Mouse (Mus musculus): Measurements from ENCODE around the gene BC025446. TPM values are rescaled to one million over a fixed set of nuclear protein-coding genes. Genes with fewer than 3 reads are reported as not detected.

BC025446 gene
- polyA plus RNA-seq, 1 experiment, result not detected

- TF ChIP-seq GATA1 (IDR thresholded peaks at IDR 0.05; ENCODE audit: low read length) (no peak), TAL1 (IDR thresholded peaks at IDR 0.05; ENCODE audit: low read length) (no peak)
- Histone ChIP-seq H3K9me3 (ENCODE audit: control insufficient read depth, low read length) (no peaks in the 10 kb centered on the region), H3K27me3 (ENCODE audit: control insufficient read depth) (no peaks in the 10 kb centered on the region), H3K4me1 (ENCODE audit: control insufficient read depth) (no peaks in the 10 kb centered on the region), H3K36me3 (ENCODE audit: control insufficient read depth) (no peaks in the 10 kb centered on the region), H3K4me3 (replicated peaks) (no peak overlapping the region)
These were observed 26.8 kb downstream of the BC025446 start for GRCm38 (mm10) chr15:75242756-75243640.

- no peaks in the 10 kb centered on the region for H3K27me3 ChIP-seq (ENCODE audit: control insufficient read depth)
- H3K36me3 ChIP-seq (ENCODE audit: control insufficient read depth), result no peaks in the 10 kb centered on the region
These were observed 38.5 kb downstream of the BC025446 start for GRCm38 (mm10) chr15:75254671-75255070.

GRCm38 (mm10) chr15:75265863-75266262, 49.7 kb downstream of the BC025446 start:
- Histone ChIP-seq H3K4me1 (ENCODE audit: control insufficient read depth) (no peaks in the 10 kb centered on the region), H3K36me3 (ENCODE audit: control insufficient read depth) (no peaks in the 10 kb centered on the region), H3K27me3 (ENCODE audit: control insufficient read depth) (no peaks in the 10 kb centered on the region), H3K9me3 (ENCODE audit: control insufficient read depth, low read length) (no peaks in the 10 kb centered on the region), H3K4me3 (replicated peaks) (no peak overlapping the region)
- TF ChIP-seq TAL1 (IDR thresholded peaks at IDR 0.05; ENCODE audit: low read length) (no peak), GATA1 (IDR thresholded peaks at IDR 0.05; ENCODE audit: low read length) (no peak)

More at GRCm38 (mm10) chr15:75254671-75255070, 38.5 kb downstream of the BC025446 start:
- Histone ChIP-seq H3K4me3 (replicated peaks) (no peak overlapping the region), H3K4me1 (ENCODE audit: control insufficient read depth) (no peaks in the 10 kb centered on the region), H3K9me3 (ENCODE audit: control insufficient read depth, low read length) (no peaks in the 10 kb centered on the region)
- no peak for TF ChIP-seq TAL1 (IDR thresholded peaks at IDR 0.05; ENCODE audit: low read length)
- TF ChIP-seq GATA1 (IDR thresholded peaks at IDR 0.05; ENCODE audit: low read length), result no peak

- H3K9me3 ChIP-seq (ENCODE audit: control insufficient read depth, low read length), result no peaks in the 10 kb centered on the region
- H3K4me3 ChIP-seq (replicated peaks), result no peak overlapping the region
- H3K4me1 ChIP-seq (ENCODE audit: control insufficient read depth), result no peaks in the 10 kb centered on the region
- H3K36me3 ChIP-seq (ENCODE audit: control insufficient read depth), result no peaks in the 10 kb centered on the region
- H3K27me3 ChIP-seq (ENCODE audit: control insufficient read depth), result no peaks in the 10 kb centered on the region
- TF ChIP-seq GATA1 (IDR thresholded peaks at IDR 0.05; ENCODE audit: low read length), result no peak
- no peak for TF ChIP-seq TAL1 (IDR thresholded peaks at IDR 0.05; ENCODE audit: low read length)
These were observed 50.5 kb downstream of the BC025446 start for GRCm38 (mm10) chr15:75266626-75267025.

- Histone ChIP-seq H3K36me3 (ENCODE audit: control insufficient read depth) (no peaks in the 10 kb centered on the region), H3K27me3 (ENCODE audit: control insufficient read depth) (no peaks in the 10 kb centered on the region), H3K4me3 (replicated peaks) (no peak within 1 kb of the TSS), H3K4me1 (ENCODE audit: control insufficient read depth) (no peaks in the 10 kb centered on the region), H3K9me3 (ENCODE audit: control insufficient read depth, low read length) (no peaks in the 10 kb centered on the region)
- TF ChIP-seq GATA1 (IDR thresholded peaks at IDR 0.05; ENCODE audit: low read length), result no peak
- no peak for TF ChIP-seq TAL1 (IDR thresholded peaks at IDR 0.05; ENCODE audit: low read length)
These were observed 51.9 kb downstream of the BC025446 start, which contains the start of gene Ly6f for GRCm38 (mm10) chr15:75268121-75268520. Gene Ly6f, plus strand, starts transcription at chr15:75268421.

- no peak overlapping the region for H3K4me3 ChIP-seq (replicated peaks)
- TF ChIP-seq GATA1 (IDR thresholded peaks at IDR 0.05; ENCODE audit: low read length) (no peak), TAL1 (IDR thresholded peaks at IDR 0.05; ENCODE audit: low read length) (no peak)
- no peaks in the 10 kb centered on the region for H3K9me3 ChIP-seq (ENCODE audit: control insufficient read depth, low read length)
- H3K27me3 ChIP-seq (ENCODE audit: control insufficient read depth), result no peaks in the 10 kb centered on the region
- H3K36me3 ChIP-seq (ENCODE audit: control insufficient read depth), result no peaks in the 10 kb centered on the region
- H3K4me1 ChIP-seq (ENCODE audit: control insufficient read depth), result no peaks in the 10 kb centered on the region
These were observed 53.0 kb downstream of the BC025446 start for GRCm38 (mm10) chr15:75268916-75269829.

- Histone ChIP-seq H3K4me1 (ENCODE audit: control insufficient read depth) (no peaks in the 10 kb centered on the region), H3K36me3 (ENCODE audit: control insufficient read depth) (no peaks in the 10 kb centered on the region), H3K9me3 (ENCODE audit: control insufficient read depth, low read length) (no peaks in the 10 kb centered on the region), H3K27me3 (ENCODE audit: control insufficient read depth) (no peaks in the 10 kb centered on the region), H3K4me3 (replicated peaks) (no peak overlapping the region)
- TF ChIP-seq TAL1 (IDR thresholded peaks at IDR 0.05; ENCODE audit: low read length) (no peak), GATA1 (IDR thresholded peaks at IDR 0.05; ENCODE audit: low read length) (no peak)
These were observed 54.0 kb downstream of the BC025446 start for GRCm38 (mm10) chr15:75270169-75270568.

GRCm38 (mm10) chr15:75270691-75271362, 54.7 kb downstream of the BC025446 start:
- Histone ChIP-seq H3K4me1 (ENCODE audit: control insufficient read depth) (no peaks in the 10 kb centered on the region), H3K36me3 (ENCODE audit: control insufficient read depth) (no peaks in the 10 kb centered on the region), H3K4me3 (replicated peaks) (no peak overlapping the region), H3K9me3 (ENCODE audit: control insufficient read depth, low read length) (no peaks in the 10 kb centered on the region; the same call in 1 of the 2 replicates), H3K27me3 (ENCODE audit: control insufficient read depth) (no peaks in the 10 kb centered on the region)
- no peak for TF ChIP-seq GATA1 (IDR thresholded peaks at IDR 0.05; ENCODE audit: low read length)
- no peak for TF ChIP-seq TAL1 (IDR thresholded peaks at IDR 0.05; ENCODE audit: low read length)

All from erythroblast, embryonic 14.5 days (primary cell).